25 mouse cellular contexts compared by ENCODE assay signal in genomic region chr11:63093601-63094000, GRCm38 (mm10). TPM values are rescaled to one million over a fixed set of nuclear protein-coding genes. Genes with fewer than 3 reads are reported as not detected.
DNase-seq lines count a peak whose midpoint lies in the region; ATAC-seq lines count a peak whose summit lies in the region.
"Had no signal": no experiment of that assay in that cellular context is flagged by ENCODE, and none has a peak within 500 bp of the region (broad histone marks: within the 10 kb centered on the region; RNA-seq: fewer than 3 reads in every experiment).

No protein-coding gene starts in this region.

- no peak overlapping the region for H3K9ac ChIP-seq in lung, embryonic 15.5 days
- H3K9ac ChIP-seq: embryonic facial prominence, embryonic 12.5 days; forebrain, embryonic 15.5 days; heart, embryonic 15.5 days had no signal

- no peaks in the 10 kb centered on the region for H3K27me3 ChIP-seq in heart, embryonic 10.5 days (ENCODE audit: insufficient read depth, poor library complexity, severe bottlenecking)
- H3K27me3 ChIP-seq in lung, embryonic 15.5 days: no peaks in the 10 kb centered on the region
- H3K27me3 ChIP-seq: embryonic facial prominence, embryonic 12.5 days; forebrain, embryonic 15.5 days; heart, embryonic 15.5 days had no signal

- DNase-seq in heart, embryonic 10.5 days (ENCODE audit: low spot score): peak; percentile 31
- no peak for DNase-seq in heart, postnatal 25 days (ENCODE audit: low spot score)
- DNase-seq in lung, adult 18-20 months: no peak
- DNase-seq in adipocyte (ENCODE audit: low spot score): peak; percentile 17
- peak; percentile 12 for DNase-seq in lung, postnatal 14 days
- DNase-seq in kidney, adult 18-20 months: no peak
- DNase-seq in urinary bladder, postnatal 4 days (ENCODE audit: low spot score in 2 of 2): no peak
- DNase-seq: adrenal gland, postnatal 14 days; cerebellum, adult 11-12 months; cerebellum, adult 9-10 months; cerebellum, postnatal 25 days; gastrocnemius, postnatal 36 days; heart, adult 18-20 months; heart, postnatal 14 days had no signal

- no peak overlapping the region for H3K4me3 ChIP-seq in heart, embryonic 10.5 days
- no peak overlapping the region for H3K4me3 ChIP-seq in lung, embryonic 15.5 days
- H3K4me3 ChIP-seq: embryonic facial prominence, embryonic 12.5 days; forebrain, embryonic 15.5 days; heart, embryonic 15.5 days had no signal

- no peaks in the 10 kb centered on the region for H3K36me3 ChIP-seq in heart, embryonic 10.5 days
- H3K36me3 ChIP-seq in lung, embryonic 15.5 days: no peaks in the 10 kb centered on the region
- H3K36me3 ChIP-seq: embryonic facial prominence, embryonic 12.5 days; forebrain, embryonic 15.5 days; heart, embryonic 15.5 days had no signal

- intact Hi-C loops in heart, postnatal 25 days (cut with DNase I): no loop called here

- H3K4me2 ChIP-seq in lung, embryonic 15.5 days: no peak overlapping the region
- H3K4me2 ChIP-seq: embryonic facial prominence, embryonic 12.5 days; forebrain, embryonic 15.5 days; heart, embryonic 11.5 days; heart, embryonic 15.5 days had no signal

- ATAC-seq in lung, embryonic 15.5 days (ENCODE audit: borderline replicate concordance, extremely low read depth, low FRiP score, low TSS enrichment): no peak
- ATAC-seq: forebrain, embryonic 15.5 days had no signal

- H3K9me3 ChIP-seq in heart, embryonic 10.5 days: no peaks in the 10 kb centered on the region
- no peaks in the 10 kb centered on the region for H3K9me3 ChIP-seq in lung, embryonic 15.5 days
- H3K9me3 ChIP-seq: embryonic facial prominence, embryonic 12.5 days; forebrain, embryonic 15.5 days; heart, embryonic 15.5 days had no signal

- WGBS in heart, embryonic 10.5 days: 69% methylated on average over 5 of the region's 5 CpGs
- WGBS in lung, embryonic 15.5 days: 52% methylated on average over 5 of the region's 5 CpGs

- H3K27ac ChIP-seq in heart, embryonic 10.5 days: no peak overlapping the region
- peak overlapping the region; percentile 48 for H3K27ac ChIP-seq in lung, embryonic 15.5 days
- H3K27ac ChIP-seq: embryonic facial prominence, embryonic 12.5 days; forebrain, embryonic 15.5 days; heart, embryonic 15.5 days had no signal

- peaks cover 15% of the 10 kb centered on the region; the same call in 1 of the 2 replicates for H3K4me1 ChIP-seq in heart, embryonic 10.5 days
- H3K4me1 ChIP-seq in lung, embryonic 15.5 days: peaks cover 21% of the 10 kb centered on the region
- H3K4me1 ChIP-seq: forebrain, embryonic 15.5 days had no signal

RNA-seq across cellular contexts. Expression of gene Tekt3, which starts 32.1 kb away (rescaled TPM):
- not detected in 2 replicates for polyA plus RNA-seq in heart, embryonic 10.5 days (2016; fragmentation: Nextera tagmentation; extraction: Ambion mirVana)
- not detected for total RNA-seq in heart, postnatal 25 days (2021)
- 0.15 and 0.16 TPM in 2 replicates for polyA plus RNA-seq in lung, embryonic 15.5 days (2015; fragmentation: Nextera tagmentation; extraction: Ambion mirVana)
- total RNA-seq: adrenal gland, adult 18-20 months; adrenal gland, postnatal 14 days; gastrocnemius, adult 8-10 months; gastrocnemius, postnatal 36 days; heart, adult 18-20 months; heart, postnatal 14 days; MEL had no signal
- polyA plus RNA-seq: C2C12; cortical plate, adult 2 months; forebrain, embryonic 11.5 days; forebrain, embryonic 15.5 days; heart, embryonic 11.5 days; heart, embryonic 15.5 days had no signal

RNA-seq across cellular contexts. Expression of gene Pmp22, which starts 35.2 kb away (rescaled TPM):
- 98.2 and 147 TPM in 2 replicates for polyA plus RNA-seq in heart, embryonic 10.5 days (2016; fragmentation: Nextera tagmentation; extraction: Ambion mirVana)
- 10 to 100 TPM; 55.9 to 63.6 TPM for total RNA-seq in heart, postnatal 25 days (2021)
- polyA plus RNA-seq in lung, embryonic 15.5 days (2015; fragmentation: Nextera tagmentation; extraction: Ambion mirVana): 238 and 261 TPM in 2 replicates
- total RNA-seq: MEL had no signal

Comparison
In these comparisons a context has a peak if more than half of its experiments do, and no peak if none do; other contexts are left out.
1. DNase-seq: peak in heart, embryonic 10.5 days (single experiment), adipocyte (single experiment) and lung, postnatal 14 days (single experiment); none in heart, postnatal 25 days (single experiment), lung, adult 18-20 months (0 of 2), kidney, adult 18-20 months (single experiment) and urinary bladder, postnatal 4 days (0 of 2).